Mouse (Mus musculus) MEL (cell line): ENCODE measurements around the gene Engase.

Source experiments
- CTCF ChIP-seq, 3 experiments: IDR thresholded peaks in 2 of 3; conservative IDR thresholded peaks in 1 of 3; 2 replicates each; pipeline ENCODE4 v1.5.1; 2011 to 2012; ENCODE audit warnings: low read length in 3 of 3, low read depth in 2 of 3, mild to moderate bottlenecking in 2 of 3, improper control_type of control experiment in 1 of 3, inconsistent platforms in 1 of 3, mixed read lengths in 1 of 3, moderate library complexity in 1 of 3; ENCODE audit not compliant: control insufficient read depth in 1 of 3, insufficient read depth in 1 of 3, poor library complexity in 1 of 3, severe bottlenecking in 1 of 3
- E2F4 ChIP-seq: IDR thresholded peaks from 2 replicates; pipeline ENCODE4 v1.6.1; 2011; ENCODE audit warnings: low read depth, low read length, improper control_type of control experiment, borderline replicate concordance
- EP300 ChIP-seq, 2 experiments: IDR thresholded peaks; 2 replicates each; pipeline ENCODE4 v1.6.1; 2011; ENCODE audit warnings: improper control_type of control experiment in 2 of 2, low read length in 2 of 2, low read depth in 1 of 2, mild to moderate bottlenecking in 1 of 2
- GABPA ChIP-seq: IDR thresholded peaks from 2 replicates; pipeline ENCODE4 v1.6.1; 2012; ENCODE audit warnings: low read depth, mild to moderate bottlenecking, inconsistent platforms, low read length, improper control_type of control experiment, moderate library complexity
- GATA1 ChIP-seq: IDR thresholded peaks from 2 replicates; pipeline ENCODE4 v1.6.1; 2011; ENCODE audit warnings: low read depth, low read length, improper control_type of control experiment
- MAZ ChIP-seq: IDR thresholded peaks from 2 replicates; pipeline ENCODE4 v1.6.1; 2012; ENCODE audit warnings: low read depth, mild to moderate bottlenecking, inconsistent platforms, low read length, improper control_type of control experiment
- POLR2A ChIP-seq, 2 experiments: IDR thresholded peaks; 2 replicates each; pipeline ENCODE4 v1.6.1; 2011 to 2012; ENCODE audit warnings: low read length in 2 of 2, mild to moderate bottlenecking in 2 of 2, control low read depth in 1 of 2, improper control_type of control experiment in 1 of 2, low read depth in 1 of 2, moderate library complexity in 1 of 2; ENCODE audit not compliant: control insufficient read depth in 1 of 2, insufficient read depth in 1 of 2, poor library complexity in 1 of 2
- UBTF ChIP-seq: IDR thresholded peaks from 2 replicates; pipeline ENCODE4 v1.6.1; 2012; ENCODE audit warnings: low read depth, mild to moderate bottlenecking, inconsistent platforms, low read length, improper control_type of control experiment, moderate library complexity, borderline replicate concordance; ENCODE audit not compliant: insufficient read depth

- no peak for TF ChIP-seq CTCF (IDR thresholded peaks at IDR 0.05 in 2 of 3, conservative IDR thresholded peaks at IDR 0.05 in 1 of 3; ENCODE audit: control insufficient read depth in 1 of 3, insufficient read depth in 1 of 3, low read depth in 2 of 3, low read length in 3 of 3, poor library complexity in 1 of 3, severe bottlenecking in 1 of 3)
- no peak for TF ChIP-seq EP300 (IDR thresholded peaks at IDR 0.05; ENCODE audit: low read depth in 1 of 2, low read length in 2 of 2)
- TF ChIP-seq POLR2A (IDR thresholded peaks at IDR 0.05; ENCODE audit: control insufficient read depth in 1 of 2, insufficient read depth in 1 of 2, low read depth in 1 of 2, low read length in 2 of 2, poor library complexity in 1 of 2), result no peak
- TF ChIP-seq GATA1, result no peak
- TF ChIP-seq GABPA, result no peak
- no peak for TF ChIP-seq E2F4
- TF ChIP-seq MAZ, result no peak
- no peak for TF ChIP-seq UBTF
Measured at GRCm38 (mm10) chr11:118494001-118494737, 17.5 kb downstream of the Engase start.
